Mouse (Mus musculus) erythroid progenitor cell, adult 5-6 weeks (primary cell): ENCODE data around the gene Mras. TPM values are rescaled to one million over a fixed set of nuclear protein-coding genes. Genes with fewer than 3 reads are reported as not detected.

Experiments used
- ATAC-seq: replicated peaks from 2 replicates; pipeline ENCODE4 v1.8.0; 2016; ENCODE audit warnings: moderate number of reproducible peaks, mild to moderate bottlenecking, moderate TSS enrichment, inconsistent platforms; ENCODE audit not compliant: poor library complexity, low FRiP score, severe bottlenecking
- total RNA-seq, 2 experiments: library from RNA; stranded (forward) in 1 of 2; stranded (reverse) in 1 of 2; fragments of 150-400 nt in 1 of 2; fragments of 186-747, 209-891 nt in 1 of 2; gene quantifications; 2 replicates each; pipeline versions ENCODE4 v1.2.3 to v1.2.4; 2015 to 2017; ENCODE audit warnings: low replicate concordance in 2 of 2

Gene Mras
- total RNA-seq, 2 experiments from 2014 or later: 0.08 to 14.3 TPM

GRCm38 (mm10) chr9:99441647-99442433 lies 4.7 kb upstream of the Mras start:
- ATAC-seq: no peak

GRCm38 (mm10) chr9:99440941-99441340 lies 3.8 kb upstream of the Mras start:
- ATAC-seq: no peak

- ATAC-seq: no peak
Observed at GRCm38 (mm10) chr9:99439064-99439463, 1.9 kb upstream of the Mras start.

- no peak for ATAC-seq
Observed at GRCm38 (mm10) chr9:99437781-99438565, 792 bp upstream of the Mras start.

GRCm38 (mm10) chr9:99436182-99437030 lies 775 bp downstream of the Mras start:
- no peak for ATAC-seq

- ATAC-seq: no peak
Observed at GRCm38 (mm10) chr9:99435619-99436181, 1.5 kb downstream of the Mras start.

- ATAC-seq: no peak
Observed at GRCm38 (mm10) chr9:99434892-99435618, 2.1 kb downstream of the Mras start.

GRCm38 (mm10) chr9:99432478-99432877 lies 4.7 kb downstream of the Mras start:
- no peak for ATAC-seq

- no peak for ATAC-seq
Observed at GRCm38 (mm10) chr9:99431963-99432362, 5.2 kb downstream of the Mras start.

- no peak for ATAC-seq
Observed at GRCm38 (mm10) chr9:99431346-99431745, 5.8 kb downstream of the Mras start.

GRCm38 (mm10) chr9:99430806-99431205 lies 6.4 kb downstream of the Mras start:
- ATAC-seq: no peak

- ATAC-seq: no peak
Observed at GRCm38 (mm10) chr9:99429845-99430244, 7.3 kb downstream of the Mras start.

- no peak for ATAC-seq
Observed at GRCm38 (mm10) chr9:99428601-99429331, 8.4 kb downstream of the Mras start.

- ATAC-seq: no peak
Observed at GRCm38 (mm10) chr9:99425262-99425661, 11.9 kb downstream of the Mras start.

- ATAC-seq: no peak
Observed at GRCm38 (mm10) chr9:99424574-99424863, 12.7 kb downstream of the Mras start.

GRCm38 (mm10) chr9:99423692-99424573 lies 13.2 kb downstream of the Mras start:
- no peak for ATAC-seq

- no peak for ATAC-seq
Observed at GRCm38 (mm10) chr9:99421914-99422313, 15.3 kb downstream of the Mras start.
